Comparison of ENCODE assay signal across 18 mouse cellular contexts in the genomic region with DNA sequence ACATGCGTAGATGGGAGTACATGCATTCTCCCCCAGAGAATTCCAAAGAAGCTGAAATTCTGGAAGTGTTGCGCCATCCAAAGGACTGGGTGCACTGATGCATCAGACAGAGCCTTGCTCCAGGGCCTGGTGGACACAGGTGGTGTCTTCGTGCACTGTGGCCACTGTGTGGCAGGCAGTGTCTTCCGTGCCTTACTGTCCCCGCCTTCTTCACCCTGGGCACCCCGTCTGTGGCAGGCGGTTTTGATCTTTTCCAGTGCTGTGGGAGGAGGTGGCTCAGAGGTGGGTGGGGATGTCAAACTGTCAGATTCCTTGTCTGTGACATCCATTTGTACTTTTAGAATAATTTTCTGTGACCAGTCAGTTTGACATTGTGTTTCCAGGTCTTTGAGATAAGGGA. TPM values are rescaled to one million over a fixed set of nuclear protein-coding genes. Genes with fewer than 3 reads are reported as not detected.
A peak's percentile ranks its signal among the peaks of the same experiment; 100 is the strongest.
DNase-seq lines count a peak whose midpoint lies in the region; ATAC-seq and TF ChIP-seq lines count a peak whose summit lies in the region.
"Had no signal": no experiment of that assay in that cellular context is flagged by ENCODE, and none has a peak within 500 bp of the region (broad histone marks: within the 10 kb centered on the region; RNA-seq: fewer than 3 reads in every experiment).

No protein-coding gene starts in this region.

- H3K27ac ChIP-seq in heart, postnatal 0 days (ENCODE audit: low read depth) = no peak overlapping the region
- H3K27ac ChIP-seq in heart, embryonic 12.5 days (ENCODE audit: poor library complexity, severe bottlenecking) = no peak overlapping the region
- H3K27ac ChIP-seq: heart, embryonic 13.5 days; neural tube, embryonic 15.5 days had no signal

- no peak for TF ChIP-seq EP300 in heart, postnatal 0 days (IDR thresholded peaks at IDR 0.05; ENCODE audit: low read depth)

- 54% methylated on average over 7 of the region's 7 CpGs for whole genome bisulfite sequencing in heart, postnatal 0 days
- WGBS in heart, embryonic 12.5 days = 54% methylated on average over 7 of the region's 7 CpGs

- H3K36me3 ChIP-seq in heart, postnatal 0 days (replicated peaks; ENCODE audit: control insufficient read depth, insufficient read depth, low read length) = peaks cover 50% of the 10 kb centered on the region
- H3K36me3 ChIP-seq in heart, embryonic 12.5 days = peaks cover 57% of the 10 kb centered on the region

- TF ChIP-seq CTCF in heart, postnatal 0 days (IDR thresholded peaks at IDR 0.05; ENCODE audit: low read depth) = peak; percentile 15; the same call in 1 of the 2 replicates

- DNase-seq in heart, postnatal 0 days (ENCODE audit: low spot score) = no peak
- no peak for DNase-seq in right cerebral cortex, postnatal 25 days
- no peak for DNase-seq in adipocyte (ENCODE audit: low spot score)
- DNase-seq: cerebellum, adult 18-20 months; kidney, postnatal 36 days; layer of hippocampus, postnatal 36 days; right cerebral cortex, adult 18-20 months; thymus, postnatal 25 days had no signal

- no peaks in the 10 kb centered on the region for H3K9me3 ChIP-seq in heart, postnatal 0 days (replicated peaks; ENCODE audit: control insufficient read depth, low read length)
- no peaks in the 10 kb centered on the region for H3K9me3 ChIP-seq in heart, embryonic 12.5 days (replicated peaks)
- H3K9me3 ChIP-seq: heart, embryonic 13.5 days; neural tube, embryonic 15.5 days had no signal

- no peaks in the 10 kb centered on the region for H3K4me1 ChIP-seq in heart, postnatal 0 days (ENCODE audit: control insufficient read depth, insufficient read depth)
- H3K4me1 ChIP-seq in heart, embryonic 12.5 days (replicated peaks) = peaks cover 9% of the 10 kb centered on the region
- H3K4me1 ChIP-seq: neural tube, embryonic 15.5 days had no signal

- ATAC-seq in heart, postnatal 0 days (ENCODE audit: insufficient read depth, low read depth) = no peak
- ATAC-seq in heart, embryonic 12.5 days (ENCODE audit: insufficient number of reproducible peaks, low FRiP score) = no peak
- peak; percentile 72 for ATAC-seq in activated CD4-positive, CD25-positive, alpha-beta regulatory T cell, adult 4 months
- peak; percentile 67 for ATAC-seq in inflammation-experienced regulatory T-cells, adult 6 months
- peak; percentile 84 for ATAC-seq in megakaryocyte-erythroid progenitor cell, adult 5-6 weeks (replicated peaks; ENCODE audit: low FRiP score, low TSS enrichment, poor library complexity, severe bottlenecking)

- H3K4me2 ChIP-seq in heart, postnatal 0 days (ENCODE audit: low read depth, low read length) = no peak overlapping the region
- no peak overlapping the region for H3K4me2 ChIP-seq in heart, embryonic 12.5 days
- H3K4me2 ChIP-seq: heart, embryonic 13.5 days; neural tube, embryonic 15.5 days had no signal

- H3K4me3 ChIP-seq in heart, postnatal 0 days (ENCODE audit: low read depth, low read length) = no peak overlapping the region
- H3K4me3 ChIP-seq in heart, embryonic 12.5 days = no peak overlapping the region
- H3K4me3 ChIP-seq: heart, embryonic 13.5 days; neural tube, embryonic 15.5 days had no signal

- H3K27me3 ChIP-seq in heart, postnatal 0 days (ENCODE audit: control insufficient read depth, insufficient read depth, low read length) = no peaks in the 10 kb centered on the region
- no peaks in the 10 kb centered on the region for H3K27me3 ChIP-seq in heart, embryonic 12.5 days (replicated peaks)
- H3K27me3 ChIP-seq: heart, embryonic 13.5 days; neural tube, embryonic 15.5 days had no signal

- no peak overlapping the region for H3K9ac ChIP-seq in heart, postnatal 0 days (replicated peaks; ENCODE audit: low read depth, low read length)
- H3K9ac ChIP-seq in heart, embryonic 12.5 days = no peak overlapping the region
- H3K9ac ChIP-seq: heart, embryonic 13.5 days; neural tube, embryonic 15.5 days had no signal

RNA-seq across cellular contexts. Expression of gene Cpox, which starts 8.6 kb away (rescaled TPM):
- total RNA-seq in heart, postnatal 0 days (2014; rRNA removed; ENCODE audit: low replicate concordance) = 27.4 and 35.4 TPM in 2 replicates
- 15.4 and 15.6 TPM in 2 replicates for polyA plus RNA-seq in heart, postnatal 0 days (2015; fragmentation: Nextera tagmentation; extraction: Ambion mirVana)
- polyA plus RNA-seq in heart, embryonic 12.5 days (2016; fragmentation: Nextera tagmentation; extraction: Ambion mirVana) = 39.9 and 48.0 TPM in 2 replicates
- 10 to 100 TPM; 34.0 to 37.2 TPM for polyA plus RNA-seq in activated CD4-positive, CD25-positive, alpha-beta regulatory T cell, adult 4 months (2017; shearing (Covaris generic))
- polyA plus RNA-seq in inflammation-experienced regulatory T-cells, adult 6 months (2017; shearing (Covaris generic)) = 10 to 100 TPM; 38.9 to 52.3 (median 41.0) TPM
- 250 and 314 TPM in 2 replicates for total RNA-seq in megakaryocyte-erythroid progenitor cell, adult 5-6 weeks (2014; fragmentation: Nextera tagmentation)
- total RNA-seq in megakaryocyte-erythroid progenitor cell, adult 5-6 weeks (2017) = 138 and 210 TPM in 2 replicates

RNA-seq across cellular contexts. Expression of gene E330017A01Rik, which starts 40.1 kb away (rescaled TPM):
- total RNA-seq in heart, postnatal 0 days (2014; rRNA removed; ENCODE audit: low replicate concordance) = not detected in 2 replicates
- polyA plus RNA-seq in heart, postnatal 0 days (2015; fragmentation: Nextera tagmentation; extraction: Ambion mirVana) = not detected in 2 replicates
- polyA plus RNA-seq in heart, embryonic 12.5 days (2016; fragmentation: Nextera tagmentation; extraction: Ambion mirVana) = 0.17 TPM in 1 of 2 replicates, not detected in the other
- polyA plus RNA-seq in activated CD4-positive, CD25-positive, alpha-beta regulatory T cell, adult 4 months (2017; shearing (Covaris generic)) = not detected
- polyA plus RNA-seq in inflammation-experienced regulatory T-cells, adult 6 months (2017; shearing (Covaris generic)) = not detected
- total RNA-seq in megakaryocyte-erythroid progenitor cell, adult 5-6 weeks (2014; fragmentation: Nextera tagmentation) = not detected in 2 replicates
- not detected in 2 replicates for total RNA-seq in megakaryocyte-erythroid progenitor cell, adult 5-6 weeks (2017)
- total RNA-seq: adrenal gland, postnatal 4 days; layer of hippocampus, postnatal 36 days had no signal
- polyA plus RNA-seq: forebrain, embryonic 11.5 days; heart, embryonic 13.5 days; intestine, embryonic 14.5 days; limb, embryonic 11.5 days; neural tube, embryonic 15.5 days had no signal

RNA-seq across cellular contexts. Expression of gene Gpr15, which starts 40.2 kb away (rescaled TPM):
- not detected in 2 replicates for total RNA-seq in heart, postnatal 0 days (2014; rRNA removed; ENCODE audit: low replicate concordance)
- polyA plus RNA-seq in heart, postnatal 0 days (2015; fragmentation: Nextera tagmentation; extraction: Ambion mirVana) = 0.10 TPM in 1 of 2 replicates, not detected in the other
- not detected in 2 replicates for polyA plus RNA-seq in heart, embryonic 12.5 days (2016; fragmentation: Nextera tagmentation; extraction: Ambion mirVana)
- polyA plus RNA-seq in activated CD4-positive, CD25-positive, alpha-beta regulatory T cell, adult 4 months (2017; shearing (Covaris generic)) = 10 to 100 TPM; 22.6 to 23.4 TPM
- 10 to 100 TPM; 25.1 to 29.8 (median 28.5) TPM for polyA plus RNA-seq in inflammation-experienced regulatory T-cells, adult 6 months (2017; shearing (Covaris generic))
- not detected in 2 replicates for total RNA-seq in megakaryocyte-erythroid progenitor cell, adult 5-6 weeks (2014; fragmentation: Nextera tagmentation)
- not detected in 2 replicates for total RNA-seq in megakaryocyte-erythroid progenitor cell, adult 5-6 weeks (2017)
- total RNA-seq: adrenal gland, postnatal 4 days; layer of hippocampus, postnatal 36 days had no signal
- polyA plus RNA-seq: forebrain, embryonic 11.5 days; heart, embryonic 13.5 days; intestine, embryonic 14.5 days; limb, embryonic 11.5 days; neural tube, embryonic 15.5 days had no signal

RNA-seq across cellular contexts. Expression of gene Cldnd1, which starts 49.0 kb away (rescaled TPM):
- total RNA-seq in heart, postnatal 0 days (2014; rRNA removed; ENCODE audit: low replicate concordance) = 24.0 and 43.9 TPM in 2 replicates
- polyA plus RNA-seq in heart, postnatal 0 days (2015; fragmentation: Nextera tagmentation; extraction: Ambion mirVana) = 72.0 and 72.8 TPM in 2 replicates
- polyA plus RNA-seq in heart, embryonic 12.5 days (2016; fragmentation: Nextera tagmentation; extraction: Ambion mirVana) = 111 and 112 TPM in 2 replicates
- 100 to 1,000 TPM; 229 to 255 TPM for polyA plus RNA-seq in activated CD4-positive, CD25-positive, alpha-beta regulatory T cell, adult 4 months (2017; shearing (Covaris generic))
- polyA plus RNA-seq in inflammation-experienced regulatory T-cells, adult 6 months (2017; shearing (Covaris generic)) = 100 to 1,000 TPM; 231 to 337 (median 232) TPM
- 40.0 and 41.1 TPM in 2 replicates for total RNA-seq in megakaryocyte-erythroid progenitor cell, adult 5-6 weeks (2014; fragmentation: Nextera tagmentation)
- total RNA-seq in megakaryocyte-erythroid progenitor cell, adult 5-6 weeks (2017) = 16.4 and 36.4 TPM in 2 replicates

Comparison
In these comparisons a context has a peak if more than half of its experiments do, and no peak if none do; other contexts are left out.
1. ATAC-seq: peak in activated CD4-positive, CD25-positive, alpha-beta regulatory T cell, adult 4 months (single experiment), inflammation-experienced regulatory T-cells, adult 6 months (single experiment) and megakaryocyte-erythroid progenitor cell, adult 5-6 weeks (single experiment); none in heart, postnatal 0 days (single experiment) and heart, embryonic 12.5 days (single experiment).
2. RNA of gene Gpr15, which starts 40.2 kb away (polyA plus RNA-seq): 25.1 to 29.8 TPM in inflammation-experienced regulatory T-cells, adult 6 months and 22.6 to 23.4 TPM in activated CD4-positive, CD25-positive, alpha-beta regulatory T cell, adult 4 months; 0.10 TPM in heart, postnatal 0 days and not detected in heart, embryonic 12.5 days; every median in the first group is over 10 times any median in the second.